Mouse (Mus musculus) mesoderm, embryonic 11.5 days (tissue): Measurements from ENCODE around the gene Ak6.

Source experiments
- DNase-seq: peaks from one replicate; pipeline ENCODE4 v3.0.0-alpha.2; 2012; ENCODE audit warnings: low read depth, low spot score

Ak6 gene

DNA sequence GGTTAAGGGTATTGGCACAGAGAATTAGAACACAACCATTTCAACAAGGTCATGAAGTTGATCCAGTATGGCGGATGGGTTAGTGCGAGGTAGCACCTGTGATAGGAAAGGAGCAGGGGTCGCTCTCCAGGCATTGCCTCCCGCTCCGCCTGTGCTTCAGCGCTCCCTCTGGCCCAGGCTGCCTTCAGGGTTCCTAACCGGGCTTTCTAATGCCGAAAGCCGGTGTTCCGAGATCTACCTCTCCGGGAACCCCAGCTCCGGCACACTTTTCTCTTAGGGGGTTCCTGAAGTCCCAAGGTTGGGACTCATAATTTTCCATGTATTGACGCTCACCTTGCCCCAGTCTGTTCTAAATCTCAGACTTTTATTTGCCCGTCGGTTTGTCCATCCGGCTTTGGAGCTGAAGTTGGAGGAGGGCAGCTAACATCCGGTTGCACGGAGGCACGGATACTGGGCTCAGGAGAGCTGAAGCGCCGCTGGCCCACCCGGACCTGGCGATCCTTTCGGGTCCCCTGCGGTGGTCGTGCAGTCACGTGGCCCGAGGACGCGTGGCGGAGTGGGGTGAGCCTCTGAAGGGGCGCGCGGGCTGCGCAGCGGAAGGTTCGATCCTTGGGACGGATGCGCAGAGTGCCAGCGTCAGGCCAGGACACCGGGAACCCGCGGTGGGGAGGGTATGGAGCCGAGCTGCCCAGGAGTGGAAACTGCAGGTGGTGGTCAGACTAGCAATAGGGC, 18.7 kb downstream of the Ak6 start, which contains the start of gene Ccdc125:
Gene Ccdc125, plus strand, starts transcription at position 427 of the 732 bp plus-strand sequence.
- peak; percentile 48 for DNase-seq

DNA sequence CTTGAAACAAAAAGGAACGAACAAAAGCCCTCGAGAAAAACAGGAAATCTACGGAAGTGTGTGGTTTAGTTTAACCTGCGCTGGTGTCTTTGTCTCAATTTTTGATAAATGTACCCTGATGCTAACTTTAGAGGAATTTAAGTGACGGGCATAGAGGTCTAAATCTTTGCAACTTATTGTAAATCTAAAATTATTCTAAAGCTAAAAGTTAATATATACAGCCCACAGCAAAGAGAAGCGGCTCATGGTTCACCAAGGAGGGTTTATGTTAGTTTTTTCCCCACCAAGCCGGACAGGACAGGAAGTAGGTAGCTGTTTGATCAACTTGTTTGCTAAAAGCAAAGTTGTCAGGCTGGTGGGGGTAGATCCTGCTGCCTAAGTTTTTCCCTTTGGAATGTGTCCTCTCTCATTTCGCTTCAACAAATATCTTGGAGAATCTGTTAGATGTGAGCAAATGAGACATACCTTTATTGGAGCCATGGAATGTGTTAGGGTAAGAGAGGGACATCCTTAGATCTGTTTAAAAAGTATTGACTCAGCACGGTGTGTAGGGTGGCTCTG, 19.5 kb downstream of the Ak6 start:
- no peak for DNase-seq

DNA sequence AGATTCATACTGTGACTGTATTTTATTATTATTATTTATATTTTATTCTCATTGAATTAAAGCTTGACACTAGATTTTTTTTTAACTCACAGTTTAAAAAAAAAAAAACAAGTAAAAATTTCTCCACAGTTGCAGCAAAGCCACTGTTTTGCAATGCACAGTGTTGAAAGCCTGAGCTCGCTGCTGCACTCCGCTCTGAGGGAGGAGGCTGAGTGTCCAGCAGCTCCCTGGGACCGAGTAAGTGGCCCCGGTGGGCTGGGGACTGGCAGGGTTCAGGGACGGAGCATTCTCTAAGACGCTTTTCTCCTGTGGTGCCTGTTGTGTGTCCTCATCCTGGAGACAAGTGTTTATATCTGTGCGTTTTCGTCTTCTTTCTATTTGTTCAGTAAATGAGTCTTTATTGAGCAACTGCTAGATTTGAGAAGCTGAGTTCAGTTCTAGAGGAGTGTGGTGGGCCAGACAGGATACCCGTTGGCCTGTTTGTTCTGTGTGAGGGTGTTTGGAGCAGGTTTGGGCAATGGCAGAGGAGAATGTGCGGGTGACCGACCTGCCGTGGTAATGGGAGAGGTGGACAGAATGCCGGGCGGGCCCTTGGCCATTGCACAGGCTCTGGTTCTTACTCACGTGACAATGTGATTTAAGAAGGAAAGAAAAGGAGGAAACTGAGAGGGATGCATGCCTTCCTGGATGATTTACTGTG, 25.3 kb downstream of the Ak6 start:
- DNase-seq: no peak

DNA sequence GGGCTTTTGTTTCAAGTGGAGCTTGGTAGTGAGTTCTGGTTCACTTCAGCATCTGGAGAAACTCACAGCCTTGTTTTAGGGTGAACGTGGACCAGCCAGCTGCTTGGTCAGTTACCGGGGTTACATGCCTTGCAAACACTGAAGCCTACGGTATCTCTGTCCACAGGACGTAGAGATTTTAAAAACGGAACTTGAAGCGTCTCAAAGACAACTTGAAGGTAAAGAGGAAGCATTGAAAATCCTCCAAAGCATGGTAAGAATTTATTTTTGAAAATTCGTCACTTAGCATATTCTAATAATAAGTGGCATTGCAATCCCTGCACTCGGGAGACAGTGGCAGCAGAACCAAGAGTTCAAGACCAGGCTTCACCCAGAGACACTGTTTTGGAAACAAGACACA, 30.8 kb downstream of the Ak6 start:
- no peak for DNase-seq

DNA sequence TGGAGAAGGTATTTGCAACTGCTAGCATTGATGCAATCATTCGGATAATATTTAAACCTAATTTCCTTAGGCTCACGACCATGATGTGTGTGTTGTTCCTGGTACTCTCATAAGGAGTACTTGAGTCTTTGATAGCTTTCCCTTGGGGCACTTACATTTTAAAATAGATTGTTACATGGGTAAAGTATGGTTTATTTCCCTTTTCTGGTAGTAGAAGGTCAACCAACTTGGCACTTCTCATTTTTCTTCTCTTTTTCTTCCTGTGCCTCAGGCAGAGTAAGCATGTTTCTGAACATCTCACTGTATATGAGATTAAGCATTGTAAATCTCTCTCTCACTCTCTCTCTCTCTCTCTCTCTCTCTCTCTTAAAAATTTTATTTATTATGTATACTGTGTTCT, 32.1 kb downstream of the Ak6 start:
- no peak for DNase-seq

DNA sequence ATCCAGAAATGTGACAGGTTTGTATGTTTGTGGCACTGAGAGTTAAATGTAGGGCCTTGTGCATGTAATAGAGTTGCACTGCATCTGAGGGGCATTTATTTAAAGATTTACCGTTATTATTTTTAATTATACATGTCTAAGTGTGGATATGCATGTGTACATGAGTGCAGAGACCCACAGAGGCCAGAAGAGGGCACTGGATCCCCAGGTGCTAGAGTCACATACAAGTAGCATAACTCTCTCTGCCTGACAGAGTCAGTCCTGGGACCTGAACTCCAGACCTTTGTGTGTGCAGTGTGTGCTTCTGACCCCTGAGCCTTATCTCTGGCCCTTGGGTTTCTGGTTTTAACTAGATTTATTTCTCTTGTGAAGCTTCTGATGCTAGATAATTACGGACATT, 33.6 kb downstream of the Ak6 start:
- DNase-seq: no peak

DNA sequence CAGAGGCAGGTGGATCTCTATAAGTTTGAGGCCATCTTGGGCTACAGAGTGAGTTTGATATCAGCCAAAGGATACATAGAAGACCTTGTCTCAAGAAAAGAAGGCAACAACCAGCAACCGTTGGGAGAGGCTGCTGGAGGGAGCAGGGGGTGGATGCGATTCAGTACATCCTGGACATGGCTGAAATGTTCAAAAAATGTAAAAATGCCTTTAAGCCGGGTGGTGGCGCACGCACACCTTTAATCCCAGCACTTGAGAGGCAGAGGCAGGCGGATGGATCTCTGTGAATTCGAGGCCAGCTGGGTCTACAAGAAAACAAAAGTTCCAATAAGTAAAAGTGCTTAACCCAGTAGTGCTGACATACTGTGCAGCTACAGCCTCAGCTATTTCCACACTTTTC, 36.7 kb downstream of the Ak6 start:
- DNase-seq: no peak

DNA sequence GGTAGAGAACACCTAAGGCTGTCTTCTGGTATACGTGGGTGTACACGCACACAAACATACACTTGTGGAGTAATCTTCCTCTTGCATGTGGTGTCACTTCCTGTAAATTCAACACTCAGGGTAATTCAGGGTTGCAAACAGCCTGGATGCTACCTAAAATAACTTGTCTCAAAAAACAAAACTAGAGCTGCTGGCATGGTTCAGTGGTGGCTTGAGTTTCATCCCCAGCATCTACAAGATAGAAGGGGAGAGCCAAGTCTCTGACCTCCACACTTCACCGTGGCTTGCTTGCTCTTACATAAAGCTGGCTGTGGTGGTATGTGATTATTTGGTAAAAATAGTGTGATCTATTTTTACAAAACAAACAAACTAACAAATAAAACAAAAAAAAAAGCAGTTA, 46.8 kb downstream of the Ak6 start:
- no peak for DNase-seq

DNA sequence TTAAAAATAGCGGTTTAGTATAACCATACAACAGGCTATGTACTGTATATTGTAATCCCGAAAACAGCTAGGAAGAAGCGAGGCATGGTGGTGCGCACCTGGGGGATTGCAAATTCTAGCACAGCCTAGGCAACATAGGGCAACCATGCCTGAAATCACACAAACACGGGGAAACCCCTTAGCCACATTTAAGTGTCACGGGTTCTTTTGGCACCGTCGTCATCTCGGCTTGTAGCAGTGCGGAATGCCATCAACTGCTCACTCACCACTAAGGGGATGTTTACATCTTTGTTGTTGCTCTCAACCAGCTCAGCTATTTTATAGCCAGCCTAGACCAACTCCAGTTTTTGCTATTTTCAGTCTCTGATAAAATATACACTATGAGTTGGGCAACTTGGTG, 48.1 kb downstream of the Ak6 start:
- no peak for DNase-seq

DNA sequence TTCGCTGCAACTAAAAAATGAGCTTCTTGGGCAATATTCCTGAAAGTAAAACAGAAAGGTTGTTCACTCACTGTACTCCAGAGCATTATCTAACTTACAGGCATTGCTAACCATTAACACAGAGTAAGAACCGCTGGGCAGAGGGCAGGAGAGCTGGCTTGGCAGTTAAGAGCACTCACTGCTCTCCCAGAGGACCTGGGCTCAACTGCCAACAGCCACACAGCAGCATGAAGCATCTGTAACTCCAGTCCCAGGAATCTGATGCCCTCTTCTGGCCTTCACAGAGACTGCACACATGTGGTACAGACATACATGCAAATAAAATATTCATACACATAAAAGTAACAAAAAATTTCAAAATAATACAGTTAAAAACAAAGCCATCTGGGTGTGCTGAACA, 52.7 kb downstream of the Ak6 start:
- no peak for DNase-seq

DNA sequence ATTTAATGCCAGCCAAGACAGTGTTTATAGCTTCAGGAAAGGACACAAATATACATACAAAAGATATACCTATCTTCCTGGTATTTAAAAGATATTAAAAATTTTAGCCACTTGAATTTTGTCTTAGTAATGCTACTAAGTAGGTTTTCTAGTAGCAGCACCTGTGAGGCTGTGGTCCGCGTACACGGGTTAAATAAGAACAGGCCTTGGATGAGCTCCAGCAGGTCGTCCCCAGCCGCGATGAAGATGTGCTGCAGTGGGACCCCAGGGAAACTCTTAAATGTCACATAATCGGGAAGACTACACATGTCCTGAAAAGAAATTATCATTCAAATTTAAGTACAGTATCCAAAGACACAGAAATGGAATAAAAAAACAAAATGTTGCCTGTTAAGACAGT, 55.4 kb downstream of the Ak6 start:
- DNase-seq: no peak

DNA sequence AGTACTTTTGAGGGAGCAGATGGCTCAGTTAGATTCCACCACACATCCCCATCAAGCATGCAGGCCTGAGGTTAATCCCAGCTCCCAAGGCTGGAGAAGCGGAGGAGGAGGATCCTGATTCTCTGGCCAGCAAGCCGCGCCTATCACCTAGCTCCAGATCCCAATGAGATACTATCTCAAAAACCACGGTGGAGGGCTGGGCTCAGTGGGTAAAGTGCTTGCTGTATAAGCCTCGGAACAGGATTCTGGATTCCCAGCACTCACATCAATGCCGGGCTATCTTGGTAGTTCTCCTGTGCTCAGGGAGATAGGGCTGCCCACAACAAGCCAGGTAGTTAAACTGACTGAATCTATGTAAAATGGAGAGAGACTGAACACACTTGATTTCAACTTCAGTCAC, 64.7 kb downstream of the Ak6 start:
- DNase-seq: no peak
